Mouse (Mus musculus) fibroblast of lung, adult 2 months (primary cell): ENCODE data around the gene Jmy.

Source experiments
- DNase-seq: peaks from one replicate; pipeline ENCODE4 v3.0.0-alpha.2; 2011; ENCODE audit warnings: low read depth

The Jmy gene

GRCm38 (mm10) chr13:93458616-93459015, 41.0 kb downstream of the Jmy start:
- no peak for DNase-seq

GRCm38 (mm10) chr13:93453275-93453674, 46.3 kb downstream of the Jmy start:
- DNase-seq = no peak

- DNase-seq = no peak
Measured at GRCm38 (mm10) chr13:93440167-93440566, 59.4 kb downstream of the Jmy start.

- DNase-seq = no peak
Measured at GRCm38 (mm10) chr13:93429205-93429604, 70.4 kb downstream of the Jmy start.

GRCm38 (mm10) chr13:93427920-93428876, 71.4 kb downstream of the Jmy start:
- no peak for DNase-seq

- DNase-seq = no peak
Measured at GRCm38 (mm10) chr13:93423224-93423623, 76.4 kb downstream of the Jmy start.

GRCm38 (mm10) chr13:93419779-93420178, 79.8 kb downstream of the Jmy start:
- no peak for DNase-seq

GRCm38 (mm10) chr13:93418292-93418691, 81.3 kb downstream of the Jmy start:
- DNase-seq = no peak

- DNase-seq = no peak
Measured at GRCm38 (mm10) chr13:93415055-93415454, 84.6 kb downstream of the Jmy start.

- DNase-seq = no peak
Measured at GRCm38 (mm10) chr13:93410343-93410742, 89.3 kb downstream of the Jmy start.

- no peak for DNase-seq
Measured at GRCm38 (mm10) chr13:93406855-93407254, 92.8 kb downstream of the Jmy start.

- DNase-seq = no peak
Measured at GRCm38 (mm10) chr13:93401947-93402346, 97.7 kb downstream of the Jmy start.

- no peak for DNase-seq
Measured at GRCm38 (mm10) chr13:93399710-93400216, 99.8 kb downstream of the Jmy start.

- DNase-seq = no peak
Measured at GRCm38 (mm10) chr13:93389242-93389625, 110.4 kb downstream of the Jmy start.

- DNase-seq = no peak
Measured at GRCm38 (mm10) chr13:93388594-93389241, 110.9 kb downstream of the Jmy start.

- no peak for DNase-seq
Measured at GRCm38 (mm10) chr13:93387440-93387839, 112.2 kb downstream of the Jmy start.

- DNase-seq = no peak
Measured at GRCm38 (mm10) chr13:93385147-93385546, 114.5 kb downstream of the Jmy start.

- no peak for DNase-seq
Measured at GRCm38 (mm10) chr13:93384481-93384880, 115.1 kb downstream of the Jmy start.

GRCm38 (mm10) chr13:93383620-93384019, 116.0 kb downstream of the Jmy start:
- no peak for DNase-seq

- no peak for DNase-seq
Measured at GRCm38 (mm10) chr13:93383092-93383491, 116.5 kb downstream of the Jmy start.

GRCm38 (mm10) chr13:93381301-93381700, 118.3 kb downstream of the Jmy start:
- DNase-seq = no peak

- no peak for DNase-seq
Measured at GRCm38 (mm10) chr13:93380399-93381063, 119.1 kb downstream of the Jmy start.
